Mouse (Mus musculus) skeletal muscle tissue, adult 2 months (tissue): Measurements from ENCODE around the gene Tfip11.
"Not testable (repeated sequence)": the region's sequence is repeated elsewhere in the genome, so short reads cannot be mapped to it uniquely, and the experiment has no call there.

ENCODE experiments used
- DNase-seq: peaks from one replicate; pipeline ENCODE4 v3.0.0-alpha.2; 2012; ENCODE audit warnings: low read depth, low spot score

Gene Tfip11

DNA sequence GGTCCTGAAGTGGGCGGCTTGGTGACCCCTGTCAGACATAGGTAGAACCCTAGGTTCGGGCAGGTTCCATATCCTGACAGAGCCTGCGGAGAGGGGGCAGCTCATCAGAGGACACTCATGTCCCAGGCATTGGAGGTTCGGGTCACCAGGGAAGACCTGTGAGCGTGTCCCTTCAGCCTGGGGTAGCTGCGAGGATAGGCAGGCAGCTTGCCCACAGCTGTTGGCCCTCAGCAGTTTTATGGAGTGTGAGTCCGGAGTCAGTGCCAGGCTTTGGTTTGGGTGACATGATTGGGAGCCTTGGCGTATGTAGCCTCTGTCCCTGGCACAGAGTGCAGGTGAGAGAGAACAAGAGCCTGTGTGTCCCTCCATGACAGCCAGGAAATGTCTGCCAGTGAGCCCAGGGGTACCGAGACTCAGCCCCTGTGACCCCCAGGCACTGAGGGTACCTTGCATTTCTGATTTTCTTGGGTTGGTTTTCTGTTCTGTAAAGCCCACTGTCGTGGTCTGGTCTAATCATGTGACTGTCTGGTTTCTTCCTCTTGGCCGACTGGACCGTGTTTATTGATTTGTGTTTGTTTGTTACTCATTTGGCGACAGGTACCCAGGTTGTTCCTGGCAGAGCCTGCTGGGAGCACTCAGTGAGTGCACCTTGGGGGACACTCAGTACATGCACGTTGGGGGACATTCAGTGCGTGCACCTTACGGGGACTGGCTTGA is 36.2 kb upstream of the Tfip11 start:
- DNase-seq, result peak; percentile 90

DNA sequence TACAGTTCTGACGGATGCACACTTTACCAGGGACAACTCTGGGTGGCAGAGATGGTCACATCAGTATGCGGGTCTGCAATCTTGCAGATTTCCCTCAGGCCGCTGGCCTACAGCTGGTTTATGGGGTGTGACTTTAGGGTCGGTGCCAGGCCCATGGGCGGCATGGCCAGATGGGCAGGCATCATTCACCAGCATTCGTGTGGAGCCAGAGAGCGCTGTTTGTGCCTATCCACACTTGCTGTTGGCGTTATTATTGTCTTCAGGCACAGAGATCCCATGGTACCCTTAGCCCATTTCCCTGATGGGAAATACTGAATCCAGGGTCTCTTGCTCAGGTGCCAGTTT is 35.6 kb upstream of the Tfip11 start:
- DNase-seq, result no peak

DNA sequence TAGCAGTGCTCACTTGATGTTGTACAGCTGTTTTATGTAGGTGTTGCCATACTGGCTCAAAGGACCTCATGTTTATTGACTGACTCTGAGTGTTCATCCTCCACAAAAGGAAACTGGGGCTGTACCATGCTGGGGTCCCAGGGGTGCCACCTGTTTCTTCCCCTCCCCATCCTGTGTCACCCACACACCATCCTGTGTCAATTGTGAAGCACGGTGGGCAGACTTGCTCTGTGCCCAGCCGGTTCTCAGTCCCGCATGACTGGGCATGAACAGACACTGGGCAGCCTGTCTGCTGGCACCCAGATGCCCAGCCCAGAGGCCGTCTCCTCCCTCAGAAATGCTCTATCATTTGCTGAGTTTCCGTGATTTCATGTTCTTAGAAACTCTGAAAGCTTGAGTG is 34.3 kb upstream of the Tfip11 start:
- DNase-seq, result no peak

GRCm38 (mm10) chr5:112292343-112292980 is 33.7 kb upstream of the Tfip11 start:
- DNase-seq, result no peak

DNA sequence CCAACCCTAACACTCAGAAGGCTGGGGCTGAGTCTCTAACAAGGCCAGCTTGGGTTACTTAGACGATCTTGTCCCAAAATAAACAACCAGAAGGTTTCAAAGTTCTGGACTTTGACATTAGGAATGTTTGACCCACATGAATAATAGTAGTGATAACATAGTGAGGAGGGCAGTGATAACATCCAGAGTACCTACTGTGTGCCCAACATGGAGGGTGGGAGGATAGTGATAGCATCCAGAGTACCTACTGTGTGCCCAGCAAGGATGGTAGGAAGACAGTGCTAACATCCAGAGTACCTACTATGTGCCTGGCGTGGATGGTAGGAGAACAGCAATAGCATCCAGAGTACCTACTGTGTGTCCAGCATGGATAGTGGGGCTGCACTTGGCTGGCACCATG is 32.4 kb upstream of the Tfip11 start:
- DNase-seq, result no peak

DNA sequence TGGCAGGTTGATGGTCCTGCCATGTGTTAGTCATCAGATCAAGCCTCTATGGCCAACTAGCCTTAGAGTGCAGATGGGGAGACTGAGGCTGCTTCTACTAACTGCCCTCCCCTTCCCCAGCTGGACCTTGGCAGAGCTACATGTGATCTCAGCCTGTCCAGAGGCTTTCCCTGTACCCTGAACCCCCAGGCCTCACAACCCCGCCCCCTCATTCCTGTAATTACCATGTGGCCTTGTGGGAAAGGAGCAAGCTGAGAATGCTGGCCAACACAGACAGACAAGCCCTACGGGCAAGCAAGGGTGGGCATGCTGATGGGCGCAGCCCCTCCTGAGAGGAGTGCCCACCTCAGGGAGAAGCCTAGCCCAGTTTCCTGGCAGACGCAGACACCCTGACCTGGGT is 31.5 kb upstream of the Tfip11 start:
- no peak for DNase-seq

DNA sequence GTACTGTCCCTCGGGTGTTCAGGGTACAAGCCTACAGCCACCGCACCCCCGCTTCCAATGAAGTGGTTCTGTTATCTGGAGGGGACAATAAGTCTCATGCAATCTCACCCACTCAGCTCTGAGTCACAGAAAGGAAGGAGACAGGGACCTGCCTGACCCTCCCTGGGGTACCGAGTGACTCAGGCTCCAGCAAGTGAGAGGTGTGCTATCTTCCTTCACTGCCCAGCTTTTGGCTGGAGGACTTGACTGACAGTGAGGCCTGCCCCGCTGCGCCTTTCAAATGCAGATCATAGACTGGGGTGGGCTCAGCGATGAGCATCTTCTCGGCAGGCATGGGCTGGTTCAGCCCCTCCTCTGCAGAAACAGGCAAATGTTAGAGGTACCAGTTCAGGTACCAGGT is 31.0 kb upstream of the Tfip11 start:
- no peak for DNase-seq

DNA sequence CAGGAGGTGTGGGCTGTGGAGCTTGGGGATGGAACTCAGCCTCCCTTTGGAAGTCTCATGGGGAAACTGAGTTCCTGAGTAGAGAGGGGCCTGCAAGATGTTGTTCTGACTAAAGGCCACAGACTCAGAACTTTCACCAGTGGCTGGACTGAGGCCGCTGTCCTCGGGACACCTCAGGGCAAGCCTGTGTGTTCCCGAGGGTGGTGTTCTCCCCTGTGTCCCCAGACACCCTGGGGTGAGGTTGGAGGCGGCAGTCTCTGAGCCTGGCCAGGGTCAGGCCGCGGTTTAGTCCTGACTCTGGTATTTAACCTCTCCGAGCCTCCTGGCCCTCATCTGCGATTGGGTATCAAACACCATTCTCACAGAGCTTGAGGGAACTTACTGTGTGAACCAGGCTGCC is 30.6 kb upstream of the Tfip11 start:
- no peak for DNase-seq

DNA sequence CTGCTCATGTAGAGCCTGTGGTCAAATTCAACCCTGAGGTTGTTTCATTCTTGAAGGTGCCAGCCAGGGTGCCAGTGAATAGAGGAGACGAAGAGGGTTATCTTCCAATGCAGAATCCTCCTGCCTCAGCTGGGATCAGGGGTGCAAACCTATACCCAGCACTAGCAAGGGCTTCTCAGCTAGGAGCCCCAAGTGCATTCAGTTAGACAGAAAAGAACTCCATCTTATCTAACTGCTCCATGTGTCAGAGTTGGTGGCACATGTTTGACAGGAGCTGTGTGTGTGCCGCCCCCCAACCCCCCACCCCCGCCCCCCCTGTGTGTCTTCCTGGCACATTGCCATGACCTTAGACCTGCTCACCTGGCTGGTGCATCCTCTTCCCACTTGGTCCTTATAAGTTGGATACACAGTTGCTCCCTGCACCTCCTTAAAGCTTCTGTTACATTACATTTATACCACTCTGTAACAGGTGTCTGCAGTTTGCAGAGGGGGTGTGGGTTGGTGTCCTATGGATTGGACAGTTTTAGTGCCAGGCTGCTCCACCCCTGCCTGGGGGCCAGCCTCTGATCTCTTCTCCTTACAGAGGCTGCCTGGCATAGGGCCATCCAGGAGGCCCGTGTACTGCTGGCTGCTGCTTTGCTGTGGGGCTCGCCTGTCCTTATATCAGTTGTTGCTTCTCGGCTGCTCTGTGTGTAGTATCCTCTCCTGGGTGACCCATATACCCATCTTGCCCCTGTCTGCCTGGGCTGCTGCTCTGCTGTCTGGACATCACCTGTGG is 29.6 kb upstream of the Tfip11 start:
- DNase-seq, result no peak

DNA sequence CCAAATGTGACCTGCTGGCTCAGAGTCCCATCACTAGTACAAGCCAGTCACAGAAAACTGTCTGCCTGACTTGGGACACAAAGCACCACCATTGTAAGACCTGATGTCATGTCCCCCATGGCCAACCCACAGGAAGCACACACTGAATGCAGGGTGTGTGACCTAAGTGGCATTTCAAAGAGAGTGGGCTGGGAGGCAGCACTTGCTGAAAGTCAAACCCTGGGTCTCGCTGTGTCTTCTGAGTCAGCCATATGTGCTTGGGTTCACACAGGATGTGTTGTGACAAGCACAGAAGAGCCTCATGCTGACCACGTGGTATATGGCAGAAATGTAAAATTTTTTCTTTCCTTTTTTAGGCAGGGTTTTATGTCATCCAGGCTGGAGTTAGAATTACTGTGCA is 28.9 kb upstream of the Tfip11 start:
- DNase-seq, result no peak

- DNase-seq, result no peak
Observed at GRCm38 (mm10) chr5:112298226-112298988, 27.8 kb upstream of the Tfip11 start.

- DNase-seq, result no peak
Observed at GRCm38 (mm10) chr5:112299399-112299798, 26.8 kb upstream of the Tfip11 start.

- DNase-seq, result no peak
Observed at GRCm38 (mm10) chr5:112300112-112300511, 26.0 kb upstream of the Tfip11 start.

- DNase-seq, result no peak
Observed at GRCm38 (mm10) chr5:112300721-112301308, 25.3 kb upstream of the Tfip11 start.

GRCm38 (mm10) chr5:112301694-112302093 is 24.5 kb upstream of the Tfip11 start:
- no peak for DNase-seq

- no peak for DNase-seq
Observed at GRCm38 (mm10) chr5:112302310-112302709, 23.8 kb upstream of the Tfip11 start.

GRCm38 (mm10) chr5:112305842-112306241 is 20.3 kb upstream of the Tfip11 start:
- no peak for DNase-seq

GRCm38 (mm10) chr5:112313222-112313885 is 12.8 kb upstream of the Tfip11 start:
- no peak for DNase-seq

- no peak for DNase-seq
Observed at GRCm38 (mm10) chr5:112316468-112316867, 9.7 kb upstream of the Tfip11 start.

DNA sequence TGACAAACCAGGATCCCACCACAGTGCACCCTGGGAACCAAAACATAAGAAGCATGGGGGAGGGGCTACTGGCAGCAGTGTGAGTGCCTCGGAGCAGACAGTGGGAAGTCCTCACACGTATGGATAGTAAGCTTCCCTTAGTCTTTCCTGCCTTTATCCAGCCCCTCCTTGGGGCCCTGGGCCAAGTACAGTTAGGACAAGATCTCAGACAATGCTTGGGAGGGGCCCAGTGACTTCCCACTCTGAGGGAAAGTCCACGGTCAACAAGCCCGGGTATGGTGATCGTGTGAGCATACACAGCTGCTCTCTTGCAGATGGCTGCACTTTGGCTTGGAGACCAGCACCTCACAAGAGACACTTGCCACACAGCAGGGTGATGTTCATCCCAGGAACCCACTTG is 8.8 kb upstream of the Tfip11 start:
- DNase-seq, result no peak

DNA sequence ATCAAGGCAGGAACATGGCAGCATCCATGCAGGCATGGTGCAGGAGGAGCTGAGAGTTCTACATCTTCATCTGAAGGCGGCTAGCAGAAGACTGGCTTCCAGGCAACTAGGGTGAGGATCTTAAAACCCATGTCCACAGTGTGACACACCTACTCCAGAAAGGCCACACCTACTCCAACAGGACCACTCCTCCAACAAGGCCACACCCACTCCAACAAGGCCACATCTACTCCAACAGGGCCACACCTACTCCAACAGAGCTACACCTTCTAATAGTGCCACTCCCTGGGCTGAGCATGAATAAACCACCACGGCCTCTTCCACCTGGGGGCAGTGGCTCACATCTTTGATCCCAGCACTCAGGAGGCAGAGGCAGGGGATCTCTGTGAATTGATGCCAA is 6.8 kb upstream of the Tfip11 start:
- DNase-seq, result not testable (repeated sequence)
